Mouse (Mus musculus): ENCODE measurements around the gene March6. TPM values are rescaled to one million over a fixed set of nuclear protein-coding genes. Genes with fewer than 3 reads are reported as not detected.

The March6 gene
- total RNA-seq, 4 experiments from 2014 or later = 181 to 200 (median 192) TPM

GRCm38 (mm10) chr15:31454096-31454860 lies 76.6 kb downstream of the March6 start:
- no peak for DNase-seq (ENCODE audit: low spot score in 2 of 2)

- peak; percentile 84 for DNase-seq (ENCODE audit: low spot score in 2 of 2)
These were observed 77.5 kb downstream of the March6 start, which contains the start of gene Ropn1l for GRCm38 (mm10) chr15:31453098-31453916. TSS of gene Ropn1l (minus strand) at chr15:31453737.

- DNase-seq (ENCODE audit: low spot score in 2 of 2) = no peak
These were observed 78.3 kb downstream of the March6 start for GRCm38 (mm10) chr15:31452336-31453097.

GRCm38 (mm10) chr15:31449772-31450171 lies 81.1 kb downstream of the March6 start:
- no peak for DNase-seq (ENCODE audit: low spot score in 2 of 2)

GRCm38 (mm10) chr15:31447121-31447520 lies 83.7 kb downstream of the March6 start:
- DNase-seq (ENCODE audit: low spot score in 2 of 2) = peak in 1 of 2 experiments; percentile 54

GRCm38 (mm10) chr15:31442698-31443097 lies 88.2 kb downstream of the March6 start:
- no peak for DNase-seq (ENCODE audit: low spot score in 2 of 2)

- no peak for DNase-seq (ENCODE audit: low spot score in 2 of 2)
These were observed 88.9 kb downstream of the March6 start for GRCm38 (mm10) chr15:31441996-31442395.

GRCm38 (mm10) chr15:31436811-31437210 lies 94.0 kb downstream of the March6 start:
- no peak for DNase-seq (ENCODE audit: low spot score in 2 of 2)

- DNase-seq (ENCODE audit: low spot score in 2 of 2) = no peak
These were observed 94.8 kb downstream of the March6 start for GRCm38 (mm10) chr15:31436083-31436482.

GRCm38 (mm10) chr15:31433768-31434167 lies 97.1 kb downstream of the March6 start:
- no peak for DNase-seq (ENCODE audit: low spot score in 2 of 2)

GRCm38 (mm10) chr15:31431847-31432246 lies 99.0 kb downstream of the March6 start:
- DNase-seq (ENCODE audit: low spot score in 2 of 2) = no peak

GRCm38 (mm10) chr15:31430014-31430413 lies 100.8 kb downstream of the March6 start:
- DNase-seq (ENCODE audit: low spot score in 2 of 2) = no peak

- no peak for DNase-seq (ENCODE audit: low spot score in 2 of 2)
These were observed 101.4 kb downstream of the March6 start for GRCm38 (mm10) chr15:31429429-31429828.

- peak; percentile 51 to 88 for DNase-seq (ENCODE audit: low spot score in 2 of 2)
These were observed 102.3 kb downstream of the March6 start for GRCm38 (mm10) chr15:31428571-31428970.

GRCm38 (mm10) chr15:31427390-31427789 lies 103.5 kb downstream of the March6 start:
- no peak for DNase-seq (ENCODE audit: low spot score in 2 of 2)

- DNase-seq (ENCODE audit: low spot score in 2 of 2) = no peak
These were observed 104.7 kb downstream of the March6 start for GRCm38 (mm10) chr15:31426066-31426706.

- DNase-seq (ENCODE audit: low spot score in 2 of 2) = no peak
These were observed 108.0 kb downstream of the March6 start for GRCm38 (mm10) chr15:31422649-31423369.

GRCm38 (mm10) chr15:31419037-31419436 lies 111.8 kb downstream of the March6 start:
- no peak for DNase-seq (ENCODE audit: low spot score in 2 of 2)

- no peak for DNase-seq (ENCODE audit: low spot score in 2 of 2)
These were observed 112.2 kb downstream of the March6 start for GRCm38 (mm10) chr15:31418686-31419024.
